Mouse (Mus musculus) liver, embryonic 11.5 days (tissue): ENCODE measurements around the gene Kpna7. TPM values are rescaled to one million over a fixed set of nuclear protein-coding genes. Genes with fewer than 3 reads are reported as not detected.
A peak's percentile ranks its signal among the peaks of the same experiment; 100 is the strongest.
"Not testable (repeated sequence)": the region's sequence is repeated elsewhere in the genome, so short reads cannot be mapped to it uniquely, and the experiment has no call there.

Experiments
- ATAC-seq: fragments of 200-750 bp; cut with Nextera tagmentation; replicated peaks from 2 replicates; pipeline ENCODE4 v1.8.0; 2017; ENCODE audit warnings: moderate number of reproducible peaks, mild to moderate bottlenecking, moderate TSS enrichment, moderate library complexity; ENCODE audit not compliant: low FRiP score
- DNase-seq: peaks from one replicate; pipeline ENCODE4 v3.0.0-alpha.2; 2017; ENCODE audit warnings: low spot score
- H3K27ac ChIP-seq: fragments of 300-500 bp; sonication (generic); 2 replicates; pipeline ENCODE4 v1.5.1; 2014; ENCODE audit warnings: mild to moderate bottlenecking, low read depth, low read length, control low read depth
- H3K27me3 ChIP-seq: fragments of 300-500 bp; sonication (generic); replicated peaks from 2 replicates; pipeline ENCODE4 v1.6.1; 2014; ENCODE audit warnings: low read length, mixed read lengths; ENCODE audit not compliant: control insufficient read depth, insufficient read depth
- H3K36me3 ChIP-seq: fragments of 300-500 bp; sonication (generic); 2 replicates; pipeline ENCODE4 v1.6.1; 2014; ENCODE audit warnings: mild to moderate bottlenecking, low read length, moderate library complexity, mixed read lengths; ENCODE audit not compliant: control insufficient read depth, insufficient read depth
- H3K4me1 ChIP-seq: fragments of 300-500 bp; sonication (generic); replicated peaks from 2 replicates; pipeline ENCODE4 v1.6.1; 2014; ENCODE audit warnings: low read length, mixed read lengths; ENCODE audit not compliant: control insufficient read depth, insufficient read depth
- H3K4me2 ChIP-seq: fragments of 300-500 bp; sonication (generic); 2 replicates; pipeline ENCODE4 v1.6.1; 2014; ENCODE audit warnings: mild to moderate bottlenecking, control low read depth, moderate library complexity
- H3K4me3 ChIP-seq: fragments of 300-500 bp; sonication (generic); 2 replicates; pipeline ENCODE4 v1.5.1; 2014; ENCODE audit warnings: low read depth, low read length, control low read depth
- H3K9ac ChIP-seq: fragments of 300-500 bp; sonication (generic); 2 replicates; pipeline ENCODE4 v1.6.1; 2014; ENCODE audit warnings: low read depth, low read length, control low read depth
- H3K9me3 ChIP-seq: fragments of 300-500 bp; sonication (generic); 2 replicates; pipeline ENCODE4 v1.6.1; 2016; ENCODE audit warnings: low read length, inconsistent platforms, mixed read lengths; ENCODE audit not compliant: control insufficient read depth
- WGBS: fragments of 180-500 bp; shearing (Covaris S2); extraction: QIAGEN DNeasy Blood & Tissue Kit; methylation state at CpG from one replicate; pipeline ENCODE4 v1.1.7; 2014; 5-methylcytosine and 5-hydroxymethylcytosine counted together
- polyA plus RNA-seq: library from polyadenylated mRNA; unstranded; fragments of >200 nt; fragmentation: Nextera tagmentation; extraction: Ambion mirVana; gene quantifications from 2 replicates; pipeline ENCODE4 v1.2.1, GENCODE M21; 2014

The Kpna7 gene
- polyA plus RNA-seq, 1 experiment from 2014 or later = 0.27 TPM

DNA sequence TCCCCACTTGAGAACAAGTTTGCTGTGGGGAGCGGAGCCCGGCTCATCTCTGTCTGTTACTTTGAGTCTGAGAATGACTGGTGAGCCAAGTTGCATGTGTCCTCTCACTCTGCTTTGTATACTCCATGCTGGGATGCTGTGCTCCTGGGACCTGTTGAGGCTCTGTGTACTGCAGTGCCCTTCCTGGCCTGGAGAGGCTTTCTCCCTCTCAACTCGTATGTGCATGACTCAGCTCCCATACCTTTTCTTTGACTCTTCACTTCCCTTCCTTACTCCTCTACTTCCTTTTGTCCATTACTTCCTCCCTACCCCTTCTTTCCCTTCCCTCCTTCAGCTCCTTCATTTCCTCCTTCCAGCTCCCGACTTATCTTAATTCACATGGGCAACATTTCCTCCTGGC is 12.4 kb upstream of the Kpna7 start:
- DNase-seq (no peak), ATAC-seq (no peak)
- Histone ChIP-seq H3K9me3 (no peaks in the 10 kb centered on the region), H3K36me3 (peaks cover 25% of the 10 kb centered on the region), H3K27ac (no peak overlapping the region), H3K4me3 (no peak overlapping the region), H3K9ac (no peak overlapping the region), H3K4me1 (no peaks in the 10 kb centered on the region), H3K4me2 (no peak overlapping the region), H3K27me3 (no peaks in the 10 kb centered on the region)
- 80% methylated on average over 4 of the region's 4 CpGs for WGBS

- Histone ChIP-seq H3K27ac (no peak overlapping the region), H3K4me2 (no peak overlapping the region), H3K36me3 (peaks cover 8% of the 10 kb centered on the region), H3K9ac (no peak overlapping the region), H3K27me3 (no peaks in the 10 kb centered on the region), H3K4me1 (peaks cover 11% of the 10 kb centered on the region), H3K9me3 (no peaks in the 10 kb centered on the region), H3K4me3 (no peak overlapping the region)
- ATAC-seq (no peak), DNase-seq (no peak)
- 55% methylated on average over 3 of the region's 3 CpGs for WGBS
These were observed 6.0 kb upstream of the Kpna7 start for GRCm38 (mm10) chr5:145089878-145090277.

DNA sequence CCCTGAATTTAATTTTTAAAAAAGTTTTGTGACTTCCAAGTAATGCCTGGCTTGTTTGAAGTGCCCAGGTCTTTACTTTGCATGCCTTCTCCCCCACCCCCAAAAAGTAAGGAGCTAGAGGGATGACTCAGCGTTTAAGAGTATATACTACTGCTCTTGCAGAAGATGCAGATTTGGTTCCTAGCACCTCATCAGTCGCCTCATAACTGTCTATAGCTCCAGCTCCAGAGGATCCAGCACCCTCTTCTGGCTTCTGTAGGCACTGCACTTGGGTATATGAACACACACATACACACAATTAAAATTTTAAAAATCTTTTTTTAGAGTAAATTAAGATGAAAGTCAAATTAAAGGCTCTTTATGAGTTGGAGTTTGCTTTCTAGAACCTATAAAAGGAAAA is 4.4 kb upstream of the Kpna7 start:
- no peak overlapping the region for H3K4me3 ChIP-seq
- H3K36me3 ChIP-seq = peaks cover 7% of the 10 kb centered on the region
- no peaks in the 10 kb centered on the region for H3K27me3 ChIP-seq
- H3K4me2 ChIP-seq = no peak overlapping the region
- H3K9me3 ChIP-seq = no peaks in the 10 kb centered on the region
- H3K27ac ChIP-seq = no peak overlapping the region
- no peak for ATAC-seq
- H3K9ac ChIP-seq = no peak overlapping the region
- 91% methylated on average over 2 of the region's 2 CpGs for WGBS
- peaks cover 16% of the 10 kb centered on the region for H3K4me1 ChIP-seq
- no peak for DNase-seq

DNA sequence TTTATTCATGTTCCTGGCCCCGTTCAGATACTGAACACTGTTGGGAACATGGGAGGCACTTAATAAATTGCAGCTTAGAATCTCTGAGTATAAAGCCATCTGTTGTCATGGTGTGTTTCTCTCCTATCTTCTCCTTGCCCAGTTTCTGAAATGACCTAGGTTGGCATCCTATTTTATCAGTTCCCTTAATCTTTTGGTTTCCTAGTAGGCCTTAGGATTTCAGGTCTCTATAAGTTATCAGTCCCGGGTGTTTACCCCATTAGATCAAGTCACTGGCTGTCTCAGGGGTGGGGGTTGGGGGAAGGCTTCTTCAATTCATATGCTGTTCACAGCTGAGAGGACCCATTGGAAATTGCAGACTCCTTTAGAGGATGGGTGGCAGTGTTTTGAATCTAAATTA is 992 bp upstream of the Kpna7 start:
- no peak overlapping the region for H3K27ac ChIP-seq
- ATAC-seq (no peak), DNase-seq (no peak)
- H3K4me3 ChIP-seq = peak overlapping the region; percentile 87
- H3K36me3 ChIP-seq = no peaks in the 10 kb centered on the region
- no peaks in the 10 kb centered on the region for H3K9me3 ChIP-seq
- peak overlapping the region; percentile 76 for H3K4me2 ChIP-seq
- H3K9ac ChIP-seq = peak overlapping the region; percentile 90; the same call in 1 of the 2 replicates
- no peaks in the 10 kb centered on the region; the same call in 1 of the 2 replicates for H3K27me3 ChIP-seq
- WGBS = 50% methylated on average over 2 of the region's 2 CpGs
- peaks cover 13% of the 10 kb centered on the region for H3K4me1 ChIP-seq

DNA sequence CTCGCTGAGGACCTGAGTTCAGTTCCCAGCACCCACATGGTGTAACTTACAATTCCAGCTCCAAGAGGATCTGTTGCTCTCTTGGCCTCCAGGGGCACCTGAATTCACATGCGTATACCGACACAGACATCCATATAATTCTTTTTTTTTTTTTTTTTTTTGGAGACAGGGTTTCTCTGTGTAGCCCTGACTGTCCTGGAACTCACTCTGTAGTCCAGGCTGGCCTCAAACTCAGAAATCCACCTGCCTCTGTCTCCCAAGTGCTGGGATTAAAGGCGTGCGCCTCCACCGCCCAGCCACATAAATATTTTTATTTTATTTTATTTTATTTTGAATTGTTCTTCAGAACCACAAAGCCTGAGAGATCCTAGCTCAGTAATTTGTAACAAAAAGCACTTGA is 629 bp downstream of the Kpna7 start:
- WGBS = 43% methylated on average over 6 of the region's 6 CpGs
- DNase-seq, H3K27me3 ChIP-seq, H3K9me3 ChIP-seq, H3K4me1 ChIP-seq, H3K36me3 ChIP-seq: not testable (repeated sequence)
- Histone ChIP-seq H3K9ac (peak overlapping the region; percentile 90), H3K4me3 (peak overlapping the region; percentile 87), H3K4me2 (peak overlapping the region; percentile 76), H3K27ac (peak overlapping the region; percentile 71)
- ATAC-seq = peak; percentile 3; the same call in 1 of the 2 replicates

DNA sequence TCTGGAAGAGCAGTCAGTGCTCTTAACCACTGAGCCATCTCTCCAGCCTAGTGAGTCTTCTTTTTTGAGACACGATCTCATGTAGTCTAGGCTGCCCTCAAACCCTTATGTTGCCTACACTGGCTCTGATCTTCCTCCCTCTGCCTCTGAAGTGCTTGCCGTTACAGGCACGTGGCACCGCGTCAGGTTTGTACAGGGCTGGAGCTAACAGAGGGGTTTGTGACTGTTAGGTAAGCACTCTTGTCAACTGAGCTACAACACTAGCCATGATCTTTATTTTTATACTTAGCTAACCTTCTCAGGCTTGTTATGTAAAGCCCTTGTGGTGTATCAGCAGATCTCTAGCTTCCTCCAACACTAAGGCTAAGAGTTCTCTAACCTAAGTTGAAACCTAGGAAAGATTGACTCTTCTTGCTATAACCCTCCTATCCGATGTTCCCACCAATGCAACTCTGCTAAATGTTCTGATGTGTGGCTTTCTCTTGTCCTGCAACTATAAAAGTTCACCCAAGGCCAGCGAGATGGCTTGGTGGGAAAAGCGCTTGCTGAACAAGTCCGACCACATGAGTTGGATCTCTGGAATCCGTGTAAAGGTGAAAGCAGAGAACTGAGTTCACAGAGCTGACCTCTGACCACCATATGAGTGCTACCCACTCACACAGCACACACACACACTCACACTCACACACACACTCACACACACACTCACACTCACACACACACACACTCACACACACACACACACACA is 1.8 kb downstream of the Kpna7 start:
- no peak overlapping the region for H3K27ac ChIP-seq
- H3K27me3 ChIP-seq = no peaks in the 10 kb centered on the region; the same call in 1 of the 2 replicates
- no peaks in the 10 kb centered on the region for H3K9me3 ChIP-seq
- no peak overlapping the region for H3K4me2 ChIP-seq
- no peak for ATAC-seq
- DNase-seq = no peak
- H3K36me3 ChIP-seq = no peaks in the 10 kb centered on the region
- H3K9ac ChIP-seq = no peak overlapping the region
- peaks cover 7% of the 10 kb centered on the region for H3K4me1 ChIP-seq
- H3K4me3 ChIP-seq = no peak overlapping the region
- WGBS = 83% methylated on average over 10 of the region's 10 CpGs

DNA sequence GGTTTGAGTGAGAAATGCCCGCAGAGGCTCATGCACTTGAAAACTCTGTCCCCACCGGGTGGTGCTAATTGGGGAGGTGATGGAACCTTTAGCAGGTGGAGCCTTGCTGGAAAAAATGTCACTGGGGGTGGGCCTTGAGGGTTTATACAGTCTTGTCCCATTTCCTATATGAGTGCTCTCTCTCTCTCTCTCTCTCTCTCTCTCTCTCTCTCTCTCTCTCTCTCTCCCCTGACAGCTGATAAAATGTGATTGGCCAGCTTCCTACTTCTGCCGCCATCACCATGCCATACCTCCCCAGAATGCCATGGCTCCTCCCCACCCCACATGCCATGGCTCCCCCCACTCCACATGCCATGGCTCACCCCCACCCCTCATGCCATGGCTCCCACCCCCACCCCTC is 8.7 kb downstream of the Kpna7 start:
- Histone ChIP-seq H3K4me2 (no peak overlapping the region), H3K27me3 (0 out of 2 replicates have a peak, but pooled peaks cover 3% of the 10 kb centered on the region), H3K27ac (no peak overlapping the region), H3K4me1 (no peaks in the 10 kb centered on the region), H3K36me3 (no peaks in the 10 kb centered on the region), H3K9me3 (no peaks in the 10 kb centered on the region), H3K9ac (no peak overlapping the region), H3K4me3 (no peak overlapping the region)
- 33% methylated on average over 3 of the region's 3 CpGs for WGBS
- DNase-seq = no peak
- no peak for ATAC-seq

GRCm38 (mm10) chr5:145071342-145071741 is 12.5 kb downstream of the Kpna7 start:
- 0 out of 2 replicates have a peak, but pooled peaks cover 3% of the 10 kb centered on the region for H3K27me3 ChIP-seq
- H3K4me2 ChIP-seq = no peak overlapping the region
- H3K4me3 ChIP-seq = no peak overlapping the region
- H3K9ac ChIP-seq = no peak overlapping the region
- WGBS = 46% methylated on average over 6 of the region's 6 CpGs
- DNase-seq (no peak), ATAC-seq (no peak)
- H3K36me3 ChIP-seq = no peaks in the 10 kb centered on the region
- no peaks in the 10 kb centered on the region for H3K4me1 ChIP-seq
- H3K9me3 ChIP-seq = no peaks in the 10 kb centered on the region
- H3K27ac ChIP-seq = no peak overlapping the region

DNA sequence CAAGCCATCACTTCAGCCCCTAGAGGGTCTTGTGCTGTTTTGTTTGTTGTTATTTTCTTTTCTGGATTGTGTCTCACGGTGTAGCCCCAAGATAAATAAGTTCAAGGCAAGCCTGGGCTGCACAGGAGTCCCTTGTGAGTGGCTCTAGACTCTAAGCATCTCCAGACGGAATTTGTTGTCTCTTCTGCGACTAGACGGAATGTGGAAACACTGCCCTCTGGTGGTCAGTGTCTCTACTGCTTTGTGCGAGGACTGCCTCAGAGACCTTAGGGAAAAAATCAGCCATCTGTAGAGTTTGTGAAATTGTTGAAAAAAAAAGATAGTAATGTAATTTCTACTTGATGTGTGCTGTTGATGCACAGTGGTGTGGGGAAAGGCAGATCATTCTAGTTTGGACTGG is 14.1 kb downstream of the Kpna7 start:
- 0% methylated on average over 5 of the region's 5 CpGs for WGBS

More for the DNA sequence above, 14.1 kb downstream of the Kpna7 start:
- Histone ChIP-seq H3K27ac (no peak overlapping the region), H3K4me1 (no peaks in the 10 kb centered on the region), H3K9ac (no peak overlapping the region), H3K4me3 (no peak overlapping the region), H3K36me3 (no peaks in the 10 kb centered on the region), H3K9me3 (no peaks in the 10 kb centered on the region), H3K4me2 (no peak overlapping the region), H3K27me3 (0 out of 2 replicates have a peak, but pooled peaks cover 3% of the 10 kb centered on the region)
- ATAC-seq (0 out of 2 replicates have a peak, but pooled peaks have one; percentile 45), DNase-seq (peak; percentile 49)
